Mouse (Mus musculus): Measurements from ENCODE around the gene Adh7.

- no peak for TF ChIP-seq CTCF (IDR thresholded peaks at IDR 0.05)
- no peak for TF ChIP-seq EP300 (IDR thresholded peaks at IDR 0.05)
These were observed 44.3 kb upstream of the Adh7 start for GRCm38 (mm10) chr3:138173291-138173690.
